Mouse (Mus musculus) MN1 (cell line): ENCODE results near the gene Ak9.
A peak's percentile ranks its signal among the peaks of the same experiment; 100 is the strongest.
"Not testable (repeated sequence)": the region's sequence is repeated elsewhere in the genome, so short reads cannot be mapped to it uniquely, and the experiment has no call there.

Experiments used
- DNase-seq: peaks from one replicate; pipeline ENCODE4 v3.0.0-alpha.2; 2016; ENCODE audit warnings: low spot score

Gene Ak9

GRCm38 (mm10) chr10:41332533-41333043 lies 28.8 kb downstream of the Ak9 start:
- no peak for DNase-seq

GRCm38 (mm10) chr10:41341346-41341745 lies 37.6 kb downstream of the Ak9 start:
- no peak for DNase-seq

- no peak for DNase-seq
These were observed 61.3 kb downstream of the Ak9 start for GRCm38 (mm10) chr10:41365086-41365485.

- DNase-seq: no peak
These were observed 76.7 kb downstream of the Ak9 start for GRCm38 (mm10) chr10:41380466-41380865.

- no peak for DNase-seq
These were observed 81.9 kb downstream of the Ak9 start for GRCm38 (mm10) chr10:41385506-41386221.

- DNase-seq: peak; percentile 15
These were observed 89.8 kb downstream of the Ak9 start for GRCm38 (mm10) chr10:41393555-41393954.

GRCm38 (mm10) chr10:41401097-41401496 lies 97.3 kb downstream of the Ak9 start:
- no peak for DNase-seq

GRCm38 (mm10) chr10:41403364-41403763 lies 99.6 kb downstream of the Ak9 start:
- no peak for DNase-seq

- peak; percentile 45 for DNase-seq
These were observed 100.3 kb downstream of the Ak9 start for GRCm38 (mm10) chr10:41403893-41404612.

- not testable (repeated sequence) for DNase-seq
These were observed 106.4 kb downstream of the Ak9 start for GRCm38 (mm10) chr10:41410176-41410575.

GRCm38 (mm10) chr10:41410821-41411220 lies 107.0 kb downstream of the Ak9 start:
- DNase-seq: not testable (repeated sequence)

GRCm38 (mm10) chr10:41413471-41413870 lies 109.7 kb downstream of the Ak9 start:
- DNase-seq: not testable (repeated sequence)

GRCm38 (mm10) chr10:41415368-41415767 lies 111.6 kb downstream of the Ak9 start:
- not testable (repeated sequence) for DNase-seq

- no peak for DNase-seq
These were observed 116.9 kb downstream of the Ak9 start for GRCm38 (mm10) chr10:41420496-41421200.

GRCm38 (mm10) chr10:41423681-41424080 lies 119.9 kb downstream of the Ak9 start:
- no peak for DNase-seq

- DNase-seq: no peak
These were observed 122.6 kb downstream of the Ak9 start for GRCm38 (mm10) chr10:41426368-41426767.

- DNase-seq: peak; percentile 71
These were observed 130.8 kb downstream of the Ak9 start for GRCm38 (mm10) chr10:41434624-41435023.

GRCm38 (mm10) chr10:41435141-41435540 lies 131.4 kb downstream of the Ak9 start:
- DNase-seq: no peak

GRCm38 (mm10) chr10:41448216-41448615 lies 144.4 kb downstream of the Ak9 start:
- DNase-seq: no peak

GRCm38 (mm10) chr10:41449684-41450083 lies 145.9 kb downstream of the Ak9 start:
- no peak for DNase-seq

- peak; percentile 99 for DNase-seq
These were observed 146.4 kb downstream of the Ak9 start, which contains the start of gene Zbtb24 for GRCm38 (mm10) chr10:41450137-41450670. Gene Zbtb24 (plus strand): TSS chr10:41450383.
